Mouse (Mus musculus): ENCODE measurements at regions not wholly inside any gene's neighbourhood (a gene's known extent, or its start where the extent isn't known, plus 50 kb on each side); places are given as distances from the start of the nearest gene placed in this dataset.
"Not testable (repeated sequence)": the region's sequence is repeated elsewhere in the genome, so short reads cannot be mapped to it uniquely, and the experiment has no call there.

GRCm38 (mm10) chr3:91263540-91263939 lies 172.9 kb upstream of the 9130204L05Rik start:
- Histone ChIP-seq H3K27me3 (replicated peaks) (no peaks in the 10 kb centered on the region), H3K27ac (replicated peaks) (no peak overlapping the region)
- WGBS, result 0% methylated on average over 1 of the region's 1 CpGs

GRCm38 (mm10) chr3:91254926-91255325 lies 164.3 kb upstream of the 9130204L05Rik start:
- H3K4me2 ChIP-seq; H3K27me3 ChIP-seq (replicated peaks); ATAC-seq (ENCODE audit: extremely low read depth, insufficient number of reproducible peaks, low FRiP score, low TSS enrichment); H3K9ac ChIP-seq; H3K4me1 ChIP-seq; H3K27ac ChIP-seq (replicated peaks); H3K36me3 ChIP-seq; H3K4me3 ChIP-seq: not testable (repeated sequence)
- WGBS, result 50% methylated on average over 2 of the region's 2 CpGs
- peaks cover 18% of the 10 kb centered on the region for H3K9me3 ChIP-seq

More at GRCm38 (mm10) chr3:91263540-91263939, 172.9 kb upstream of the 9130204L05Rik start:
- H3K36me3 ChIP-seq, result no peaks in the 10 kb centered on the region
- ATAC-seq (ENCODE audit: extremely low read depth, insufficient number of reproducible peaks, low FRiP score, low TSS enrichment), result no peak; the same call in 1 of the 2 replicates
- H3K9ac ChIP-seq, result no peak overlapping the region
- H3K4me1 ChIP-seq, result no peaks in the 10 kb centered on the region
- no peak overlapping the region for H3K4me3 ChIP-seq
- 0 out of 2 replicates have a peak, but pooled peaks cover 5% of the 10 kb centered on the region for H3K9me3 ChIP-seq
- no peak overlapping the region for H3K4me2 ChIP-seq

- H3K27ac ChIP-seq (replicated peaks), result no peak overlapping the region
- peaks cover 19% of the 10 kb centered on the region; the same call in 1 of the 2 replicates for H3K9me3 ChIP-seq
- H3K4me1 ChIP-seq, result no peaks in the 10 kb centered on the region
- no peaks in the 10 kb centered on the region for H3K27me3 ChIP-seq (replicated peaks)
- H3K4me3 ChIP-seq, result no peak overlapping the region
- H3K4me2 ChIP-seq, result no peak overlapping the region
- H3K9ac ChIP-seq, result no peak overlapping the region
- H3K36me3 ChIP-seq, result no peaks in the 10 kb centered on the region
- no peak for ATAC-seq (ENCODE audit: extremely low read depth, insufficient number of reproducible peaks, low FRiP score, low TSS enrichment)
- 46% methylated on average over 3 of the region's 3 CpGs for WGBS
Measured at GRCm38 (mm10) chr3:91223157-91223556, 132.6 kb upstream of the 9130204L05Rik start.

- Histone ChIP-seq H3K27ac (replicated peaks) (no peak overlapping the region), H3K27me3 (replicated peaks) (no peaks in the 10 kb centered on the region), H3K9ac (no peak overlapping the region), H3K4me1 (no peaks in the 10 kb centered on the region), H3K4me2 (no peak overlapping the region), H3K36me3 (no peaks in the 10 kb centered on the region), H3K9me3 (peaks cover 51% of the 10 kb centered on the region; the same call in 1 of the 2 replicates), H3K4me3 (no peak overlapping the region)
- WGBS, result 77% methylated on average over 16 of the region's 16 CpGs
- no peak for ATAC-seq (ENCODE audit: extremely low read depth, insufficient number of reproducible peaks, low FRiP score, low TSS enrichment)
Measured at GRCm38 (mm10) chr3:91213280-91213679, 122.7 kb upstream of the 9130204L05Rik start.

Measured in heart, embryonic 13.5 days (tissue).